ENCODE assay signal across 19 mouse cellular contexts in genomic region chr14:52654355-52654754, GRCm38 (mm10).
DNase-seq lines count a peak whose midpoint lies in the region; ATAC-seq and TF ChIP-seq lines count a peak whose summit lies in the region.
"Had no signal": no experiment of that assay in that cellular context is flagged by ENCODE, and none has a peak within 500 bp of the region (broad histone marks: within the 10 kb centered on the region; RNA-seq: fewer than 3 reads in every experiment).

No protein-coding gene starts in this region.

- no peak overlapping the region for H3K27ac ChIP-seq in midbrain, postnatal 0 days (ENCODE audit: low read depth, low read length)
- no peak overlapping the region for H3K27ac ChIP-seq in midbrain, embryonic 13.5 days
- H3K27ac ChIP-seq: intestine, embryonic 15.5 days; limb, embryonic 10.5 days; liver, embryonic 12.5 days had no signal

- H3K9me3 ChIP-seq in midbrain, postnatal 0 days (ENCODE audit: low read length): 0 out of 2 replicates have a peak, but pooled peaks cover 4% of the 10 kb centered on the region
- H3K9me3 ChIP-seq in midbrain, embryonic 13.5 days: peaks cover 18% of the 10 kb centered on the region; the same call in 1 of the 2 replicates
- H3K9me3 ChIP-seq: intestine, embryonic 15.5 days; limb, embryonic 10.5 days had no signal

- TF ChIP-seq CTCF in midbrain, postnatal 0 days (IDR thresholded peaks at IDR 0.05): peak; percentile 29; the same call in 1 of the 2 replicates

- no peaks in the 10 kb centered on the region for H3K27me3 ChIP-seq in midbrain, postnatal 0 days (ENCODE audit: insufficient read depth, low read length)
- H3K27me3 ChIP-seq in midbrain, embryonic 13.5 days: no peaks in the 10 kb centered on the region
- H3K27me3 ChIP-seq: intestine, embryonic 15.5 days; liver, embryonic 12.5 days had no signal

- H3K4me1 ChIP-seq in midbrain, postnatal 0 days (ENCODE audit: insufficient read depth, low read length): no peaks in the 10 kb centered on the region
- H3K4me1 ChIP-seq in midbrain, embryonic 13.5 days (replicated peaks): no peaks in the 10 kb centered on the region
- H3K4me1 ChIP-seq: intestine, embryonic 15.5 days; limb, embryonic 10.5 days; liver, embryonic 12.5 days had no signal

- H3K4me2 ChIP-seq in midbrain, postnatal 0 days (ENCODE audit: low read depth, low read length, poor library complexity, severe bottlenecking): no peak overlapping the region
- H3K4me2 ChIP-seq in midbrain, embryonic 13.5 days (replicated peaks): no peak overlapping the region
- H3K4me2 ChIP-seq: intestine, embryonic 15.5 days; liver, embryonic 12.5 days; midbrain, embryonic 11.5 days had no signal

- H3K9ac ChIP-seq in midbrain, postnatal 0 days (replicated peaks; ENCODE audit: low read length, poor library complexity, severe bottlenecking): no peak overlapping the region
- no peak overlapping the region for H3K9ac ChIP-seq in midbrain, embryonic 13.5 days (replicated peaks)
- H3K9ac ChIP-seq: intestine, embryonic 15.5 days; liver, embryonic 12.5 days had no signal

- DNase-seq in frontal cortex, postnatal 25 days (ENCODE audit: low spot score in 2 of 2): no peak
- no peak for DNase-seq in midbrain, postnatal 0 days (ENCODE audit: low spot score)
- DNase-seq in R1 (ENCODE audit: low read depth, low spot score): peak; percentile 55
- peak; percentile 29 for DNase-seq in retina, embryonic 14.5 days (ENCODE audit: low spot score)
- no peak for DNase-seq in adrenal gland, postnatal 36 days
- no peak for DNase-seq in heart, adult 18-20 months
- DNase-seq: adrenal gland, adult 2 months; cerebellum, adult 9-10 months; gastrocnemius, postnatal 25 days; kidney, postnatal 4 days; layer of hippocampus, postnatal 36 days; lung, postnatal 14 days; right cerebral cortex, postnatal 25 days had no signal

- WGBS in midbrain, postnatal 0 days: 65% methylated on average over 6 of the region's 6 CpGs
- WGBS in midbrain, embryonic 13.5 days: 66% methylated on average over 6 of the region's 6 CpGs

- peak; percentile 74 for ATAC-seq in frontal cortex, adult (ENCODE audit: low TSS enrichment)
- no peak for ATAC-seq in midbrain, postnatal 0 days (ENCODE audit: low FRiP score)
- ATAC-seq in midbrain, embryonic 13.5 days: no peak
- ATAC-seq: intestine, embryonic 15.5 days; liver, embryonic 12.5 days had no signal

- H3K4me3 ChIP-seq in midbrain, postnatal 0 days (ENCODE audit: low read depth, low read length): no peak overlapping the region
- H3K4me3 ChIP-seq in midbrain, embryonic 13.5 days (replicated peaks): no peak overlapping the region
- H3K4me3 ChIP-seq: intestine, embryonic 15.5 days; limb, embryonic 10.5 days; liver, embryonic 12.5 days had no signal

- H3K36me3 ChIP-seq in midbrain, postnatal 0 days (ENCODE audit: insufficient read depth, low read length): no peaks in the 10 kb centered on the region
- H3K36me3 ChIP-seq in midbrain, embryonic 13.5 days: no peaks in the 10 kb centered on the region
- H3K36me3 ChIP-seq: intestine, embryonic 15.5 days; limb, embryonic 10.5 days; liver, embryonic 12.5 days had no signal

Comparison
In these comparisons a context has a peak if more than half of its experiments do, and no peak if none do; other contexts are left out.
1. DNase-seq: peak in R1 (single experiment) and retina, embryonic 14.5 days (single experiment); none in frontal cortex, postnatal 25 days (0 of 2), midbrain, postnatal 0 days (single experiment), adrenal gland, postnatal 36 days (0 of 2) and heart, adult 18-20 months (0 of 2).